Mouse (Mus musculus) heart, adult 2 months (tissue): ENCODE results near the gene Pak4.

Experiments
- CTCF ChIP-seq: fragments of 200-600 bp; IDR thresholded peaks from 2 replicates; pipeline ENCODE4 v1.8.1; 2022; ENCODE audit warnings: antibody characterized with exemption, mild to moderate bottlenecking, moderate library complexity
- EP300 ChIP-seq: fragments of 200-500 bp; IDR thresholded peaks from 2 replicates; pipeline ENCODE4 v1.6.1; 2011; ENCODE audit warnings: low read depth, low read length, control low read depth; ENCODE audit not compliant: insufficient read depth
- POLR2A ChIP-seq: fragments of 200-500 bp; IDR thresholded peaks from 2 replicates; pipeline ENCODE4 v1.6.1; 2011; ENCODE audit warnings: mild to moderate bottlenecking, low read depth, low read length, control low read depth; ENCODE audit not compliant: insufficient read depth

DNA sequence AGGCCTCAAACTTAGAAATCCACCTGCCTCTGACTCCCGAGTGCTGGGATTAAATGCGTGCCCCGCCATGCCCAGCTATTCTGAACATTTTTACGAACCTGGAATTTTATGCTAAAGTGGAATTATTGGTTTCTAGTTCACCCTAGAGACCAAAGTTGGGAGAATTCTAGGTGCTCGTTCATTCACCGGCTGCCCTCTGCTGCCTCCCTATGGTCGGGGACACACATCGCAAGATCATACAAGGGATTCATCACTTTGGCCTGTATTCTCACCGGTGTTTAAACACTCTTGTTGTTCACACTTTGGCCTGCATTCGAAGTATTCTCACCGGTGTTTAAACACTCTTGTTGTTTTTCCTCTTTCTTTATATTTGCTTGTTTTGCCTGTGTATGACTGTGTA, 3.0 kb upstream of the Pak4 start:
- TF ChIP-seq POLR2A (no peak), CTCF (peak; percentile 89), EP300 (peak; percentile 77; the same call in 1 of the 2 replicates)
